Mouse (Mus musculus) hindbrain, postnatal 0 days (tissue): ENCODE data around the gene Gm10184. TPM values are rescaled to one million over a fixed set of nuclear protein-coding genes. Genes with fewer than 3 reads are reported as not detected.
"Not testable (repeated sequence)": the region's sequence is repeated elsewhere in the genome, so short reads cannot be mapped to it uniquely, and the experiment has no call there.

Experiments used
- ATAC-seq: fragments of 200-750 bp; cut with Nextera tagmentation; 2 replicates; pipeline ENCODE4 v1.8.0; 2017; ENCODE audit warnings: mild to moderate bottlenecking, moderate TSS enrichment, moderate library complexity
- DNase-seq: peaks from one replicate; pipeline ENCODE4 v3.0.0-alpha.2; 2015; ENCODE audit warnings: low spot score
- H3K27ac ChIP-seq: fragments of 300-500 bp; sonication (generic); 2 replicates; pipeline ENCODE4 v1.5.1; 2014; ENCODE audit warnings: mild to moderate bottlenecking
- H3K27me3 ChIP-seq: fragments of 300-500 bp; sonication (generic); 2 replicates; pipeline ENCODE4 v1.6.1; 2014; ENCODE audit warnings: low read length, mixed read lengths; ENCODE audit not compliant: insufficient read depth
- H3K36me3 ChIP-seq: fragments of 300-500 bp; sonication (generic); 2 replicates; pipeline ENCODE4 v1.6.1; 2014; ENCODE audit warnings: low read length, mixed read lengths; ENCODE audit not compliant: insufficient read depth
- H3K4me1 ChIP-seq: fragments of 300-500 bp; sonication (generic); 2 replicates; pipeline ENCODE4 v1.6.1; 2014; ENCODE audit warnings: antibody characterized with exemption, low read length, mixed read lengths; ENCODE audit not compliant: insufficient read depth
- H3K4me2 ChIP-seq: fragments of 300-500 bp; sonication (generic); 2 replicates; pipeline ENCODE4 v1.6.1; 2014; ENCODE audit warnings: low read depth, mild to moderate bottlenecking, low read length, moderate library complexity, mixed read lengths
- H3K4me3 ChIP-seq: fragments of 300-500 bp; sonication (generic); 2 replicates; pipeline ENCODE4 v1.5.1; 2014; ENCODE audit warnings: low read length
- H3K9ac ChIP-seq: fragments of 300-500 bp; sonication (generic); replicated peaks from 2 replicates; pipeline ENCODE4 v1.6.1; 2014; ENCODE audit warnings: mild to moderate bottlenecking, low read length, moderate library complexity, mixed read lengths
- H3K9me3 ChIP-seq: fragments of 300-500 bp; sonication (generic); 2 replicates; pipeline ENCODE4 v1.6.1; 2016; ENCODE audit warnings: low read length, mixed read lengths
- CTCF ChIP-seq: IDR thresholded peaks from 2 replicates; pipeline ENCODE4 v1.5.1; 2016; ENCODE audit warnings: antibody characterized with exemption, control low read depth, low read depth
- WGBS: fragments of 180-500 bp; shearing (Covaris S2); extraction: QIAGEN DNeasy Blood & Tissue Kit; methylation state at CpG from one replicate; pipeline ENCODE4 v1.1.7; 2014; 5-methylcytosine and 5-hydroxymethylcytosine counted together
- polyA plus RNA-seq: library from polyadenylated mRNA; unstranded; fragments of >200 nt; fragmentation: Nextera tagmentation; extraction: Ambion mirVana; gene quantifications from 2 replicates; pipeline ENCODE4 v1.2.1, GENCODE M21; 2015
- total RNA-seq: library from RNA; depleted of rRNA; stranded (reverse); fragments of >200 nt; gene quantifications from 2 replicates; pipeline ENCODE4 v1.2.3, GENCODE M21; 2014; rRNA removed

Gm10184 gene
- total RNA-seq (2.7 and 3.9 TPM in 2 replicates), polyA plus RNA-seq (14.7 and 16.4 TPM in 2 replicates)

- Histone ChIP-seq H3K27ac (no peak within 1 kb of the TSS), H3K9me3 (no peaks in the 10 kb centered on the region), H3K36me3 (no peaks in the 10 kb centered on the region), H3K27me3 (no peaks in the 10 kb centered on the region), H3K4me3 (no peak within 1 kb of the TSS), H3K9ac (no peak within 1 kb of the TSS), H3K4me1 (no peaks in the 10 kb centered on the region), H3K4me2 (no peak within 1 kb of the TSS)
- 96% methylated on average over 6 of the region's 6 CpGs for WGBS
- DNase-seq (no peak), ATAC-seq (no peak)
- TF ChIP-seq CTCF, result no peak
These were observed at the start of gene Gm10184 for GRCm38 (mm10) chr17:89910349-89910748. Gene Gm10184 (minus strand): TSS chr17:89910449.

- Histone ChIP-seq H3K27ac (no peak overlapping the region), H3K27me3 (no peaks in the 10 kb centered on the region), H3K4me1 (no peaks in the 10 kb centered on the region), H3K9me3 (no peaks in the 10 kb centered on the region), H3K4me3 (no peak overlapping the region), H3K4me2 (no peak overlapping the region), H3K36me3 (no peaks in the 10 kb centered on the region), H3K9ac (no peak overlapping the region)
- TF ChIP-seq CTCF, result no peak
- WGBS, result 60% methylated on average over 2 of the region's 2 CpGs
- ATAC-seq (no peak), DNase-seq (no peak)
These were observed 23.7 kb upstream of the Gm10184 start for GRCm38 (mm10) chr17:89933950-89934349.

GRCm38 (mm10) chr17:89907686-89908085 lies 2.6 kb downstream of the Gm10184 start:
- no peak overlapping the region for H3K4me2 ChIP-seq
- H3K27ac ChIP-seq, result no peak overlapping the region
- H3K27me3 ChIP-seq, result no peaks in the 10 kb centered on the region
- no peak for TF ChIP-seq CTCF
- H3K4me3 ChIP-seq, result no peak overlapping the region
- H3K9me3 ChIP-seq, result no peaks in the 10 kb centered on the region
- no peak for DNase-seq
- no peaks in the 10 kb centered on the region for H3K36me3 ChIP-seq
- ATAC-seq, result no peak
- no peak overlapping the region for H3K9ac ChIP-seq
- H3K4me1 ChIP-seq, result no peaks in the 10 kb centered on the region

GRCm38 (mm10) chr17:89904701-89905100 lies 5.5 kb downstream of the Gm10184 start:
- H3K27ac ChIP-seq, ATAC-seq, DNase-seq, H3K27me3 ChIP-seq, H3K4me3 ChIP-seq, H3K4me2 ChIP-seq, H3K9ac ChIP-seq, H3K36me3 ChIP-seq, H3K9me3 ChIP-seq, H3K4me1 ChIP-seq: not testable (repeated sequence)
- 81% methylated on average over 5 of the region's 5 CpGs for WGBS

- ATAC-seq, result no peak
- H3K4me1 ChIP-seq, result no peaks in the 10 kb centered on the region
- H3K4me2 ChIP-seq, result no peak overlapping the region
- no peak overlapping the region for H3K27ac ChIP-seq
- no peak for TF ChIP-seq CTCF
- no peaks in the 10 kb centered on the region for H3K9me3 ChIP-seq
- H3K36me3 ChIP-seq, result no peaks in the 10 kb centered on the region
- no peaks in the 10 kb centered on the region for H3K27me3 ChIP-seq
- H3K4me3 ChIP-seq, result no peak overlapping the region
- DNase-seq, result no peak
- WGBS, result 95% methylated on average over 1 of the region's 1 CpGs
- no peak overlapping the region for H3K9ac ChIP-seq
These were observed 7.5 kb downstream of the Gm10184 start for GRCm38 (mm10) chr17:89902767-89903166.

GRCm38 (mm10) chr17:89900610-89901009 lies 9.6 kb downstream of the Gm10184 start:
- DNase-seq, result no peak
- WGBS, result 67% methylated on average over 7 of the region's 7 CpGs
- TF ChIP-seq CTCF, result no peak
- Histone ChIP-seq H3K9me3 (no peaks in the 10 kb centered on the region), H3K4me3 (no peak overlapping the region), H3K4me2 (no peak overlapping the region), H3K4me1 (no peaks in the 10 kb centered on the region), H3K27ac (no peak overlapping the region), H3K36me3 (no peaks in the 10 kb centered on the region), H3K9ac (no peak overlapping the region), H3K27me3 (no peaks in the 10 kb centered on the region)
- no peak for ATAC-seq

- no peaks in the 10 kb centered on the region for H3K27me3 ChIP-seq
- no peak for TF ChIP-seq CTCF
- no peak overlapping the region for H3K27ac ChIP-seq
- WGBS, result 62% methylated on average over 3 of the region's 3 CpGs
- H3K9me3 ChIP-seq, result no peaks in the 10 kb centered on the region
- H3K4me1 ChIP-seq, result no peaks in the 10 kb centered on the region
- no peaks in the 10 kb centered on the region for H3K36me3 ChIP-seq
- no peak overlapping the region for H3K4me2 ChIP-seq
- H3K9ac ChIP-seq, result no peak overlapping the region
- DNase-seq (peak; percentile 25), ATAC-seq (no peak)
- H3K4me3 ChIP-seq, result no peak overlapping the region
These were observed 10.4 kb downstream of the Gm10184 start for GRCm38 (mm10) chr17:89899813-89900212.
